Mouse (Mus musculus): ENCODE data around the gene Acot13. TPM values are rescaled to one million over a fixed set of nuclear protein-coding genes. Genes with fewer than 3 reads are reported as not detected.
"Not testable (repeated sequence)": the region's sequence is repeated elsewhere in the genome, so short reads cannot be mapped to it uniquely, and the experiment has no call there.

Gene Acot13
- total RNA-seq, 4 experiments from 2014 or later, result 95.6 to 108 (median 98.4) TPM

DNA sequence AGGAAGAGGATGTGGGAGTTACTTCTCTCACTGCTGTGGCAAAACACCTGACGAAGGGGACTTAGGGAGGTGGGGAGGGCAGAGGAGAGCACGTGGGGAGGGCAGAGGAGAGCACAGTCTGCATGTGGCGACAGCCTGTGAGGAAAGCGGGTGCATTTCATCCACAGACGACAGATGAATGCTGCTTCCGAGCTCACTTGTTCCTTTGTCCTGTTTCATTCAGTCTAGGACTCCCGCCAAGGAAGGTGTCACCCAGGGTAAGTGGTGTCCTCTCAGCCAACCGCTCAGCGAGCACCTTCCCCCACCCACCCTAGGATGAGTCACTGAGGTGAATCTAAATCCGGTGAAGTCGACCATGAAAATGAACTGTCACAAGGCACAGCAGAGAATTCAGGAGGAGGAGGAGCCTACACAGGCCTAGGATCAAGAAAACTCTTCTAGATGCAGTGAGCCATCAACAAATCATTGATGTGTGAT is 45.3 kb downstream of the Acot13 start:
- DNase-seq (ENCODE audit: low spot score in 2 of 2), result no peak

GRCm38 (mm10) chr13:24781916-24782315 is 49.4 kb downstream of the Acot13 start:
- no peak for DNase-seq (ENCODE audit: low spot score in 2 of 2)

DNA sequence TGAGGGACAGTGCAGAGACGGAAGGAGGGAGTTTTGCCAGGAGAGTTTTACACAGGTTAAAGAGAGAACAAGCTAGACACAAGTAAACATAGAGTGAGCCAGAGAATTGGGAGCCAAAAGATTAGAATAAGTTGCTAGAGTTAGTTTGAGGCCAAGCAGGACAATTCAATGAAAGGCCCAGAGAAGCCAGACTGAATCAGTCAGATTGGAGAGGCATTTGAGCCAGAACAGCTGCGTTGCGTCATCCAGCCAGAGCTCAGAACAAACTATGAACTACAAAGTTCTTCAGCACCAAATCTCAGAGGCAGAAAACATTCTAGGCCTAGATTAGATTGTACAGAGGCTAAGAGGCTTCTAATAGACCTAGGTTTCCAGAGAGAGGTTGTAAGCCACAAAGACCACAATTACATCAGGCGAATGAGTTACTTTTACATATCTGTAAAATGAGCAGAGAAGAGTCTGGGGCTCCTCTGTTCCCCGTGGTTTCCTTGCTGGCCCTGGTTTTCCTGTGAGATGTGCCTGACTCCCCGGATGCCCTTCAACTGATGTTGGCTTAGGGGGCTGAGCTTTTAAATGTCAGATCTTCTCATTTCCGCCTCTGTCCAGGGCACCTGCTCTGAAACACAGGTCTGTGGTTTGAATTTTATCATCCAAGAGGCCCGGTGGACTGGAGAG is 52.5 kb downstream of the Acot13 start:
- no peak for DNase-seq (ENCODE audit: low spot score in 2 of 2)

GRCm38 (mm10) chr13:24778026-24778425 is 53.3 kb downstream of the Acot13 start:
- DNase-seq (ENCODE audit: low spot score in 2 of 2), result no peak

DNA sequence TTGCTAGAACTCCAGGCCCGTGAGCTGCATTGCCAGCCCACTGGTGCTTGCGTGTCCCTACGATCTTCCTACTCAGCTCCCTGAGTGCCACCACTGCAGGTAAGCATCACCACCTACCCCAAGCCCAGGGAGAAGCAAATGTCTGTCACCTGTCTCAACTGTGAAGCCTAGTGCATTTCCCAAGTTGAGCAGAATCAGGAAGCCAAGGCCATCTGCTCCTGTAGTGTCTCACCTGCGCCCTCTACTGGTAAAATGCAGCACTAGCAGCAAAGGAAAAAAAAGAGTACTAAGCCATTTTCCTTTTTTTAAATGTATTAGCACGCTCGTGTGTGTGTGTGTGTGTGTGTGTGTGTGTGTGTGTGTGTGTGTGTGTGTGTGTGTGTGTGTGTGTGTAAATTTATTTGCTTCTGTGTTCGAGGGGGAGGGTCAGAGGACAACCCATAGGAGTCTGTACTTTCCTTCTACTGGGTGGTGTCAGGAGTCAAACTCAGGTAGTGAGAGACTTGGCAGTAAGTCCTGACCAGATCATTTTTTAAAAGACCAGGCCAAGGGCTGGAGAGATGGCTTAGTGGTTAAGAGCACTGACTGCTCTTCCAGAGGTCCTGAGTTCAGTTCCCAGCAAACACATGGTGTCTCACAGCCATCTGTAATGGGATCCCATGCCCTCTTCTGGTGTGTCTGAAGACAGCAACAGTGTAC is 55.0 kb downstream of the Acot13 start:
- DNase-seq (ENCODE audit: low spot score in 2 of 2), result peak in 1 of 2 experiments; percentile 45

GRCm38 (mm10) chr13:24771482-24771881 is 59.9 kb downstream of the Acot13 start:
- DNase-seq (ENCODE audit: low spot score in 2 of 2), result not testable (repeated sequence)

Other genes with a start within 250 kb of the Acot13 start
- 10 to 100 TPM; 69.2 to 92.1 (median 76.4) TPM for gene Ripor2, start 249.4 kb downstream of the Acot13 start, total RNA-seq (2022)
- not detected for gene Armh2, start 90.3 kb downstream of the Acot13 start, total RNA-seq (2022)
- 1 to 10 TPM; 2.0 to 5.6 (median 3.0) TPM for gene Gmnn, start 69.6 kb downstream of the Acot13 start, total RNA-seq (2022)
- 100 to 1,000 TPM; 137 to 156 (median 148) TPM for gene BC005537, start 29.9 kb downstream of the Acot13 start, total RNA-seq (2022)
- 10 to 100 TPM; 24.3 to 29.5 (median 25.4) TPM for gene Tdp2, start 139 bp upstream of the Acot13 start, total RNA-seq (2022)
- gene D130043K22Rik, start 13.6 kb upstream of the Acot13 start, total RNA-seq (2022), result 10 to 100 TPM; 21.6 to 29.6 (median 26.5) TPM
- 10 to 100 TPM; 59.8 to 71.7 (median 64.2) TPM for gene Aldh5a1, start 106.1 kb upstream of the Acot13 start, total RNA-seq (2022)
- gene Gpld1, start 111.6 kb upstream of the Acot13 start, total RNA-seq (2022), result 10 to 100 TPM; 24.3 to 30.1 (median 27.6) TPM
- gene Mrs2, start 188.8 kb upstream of the Acot13 start, total RNA-seq (2022), result 10 to 100 TPM; 47.9 to 75.3 (median 57.4) TPM
- 10 to 100 TPM; 10.3 to 16.6 (median 14.1) TPM for gene Dcdc2a, start 224.5 kb upstream of the Acot13 start, total RNA-seq (2022)

Data from layer of hippocampus, adult 8-10 months (tissue).